ENCODE assay signal across 12 mouse cellular contexts in the genomic region with DNA sequence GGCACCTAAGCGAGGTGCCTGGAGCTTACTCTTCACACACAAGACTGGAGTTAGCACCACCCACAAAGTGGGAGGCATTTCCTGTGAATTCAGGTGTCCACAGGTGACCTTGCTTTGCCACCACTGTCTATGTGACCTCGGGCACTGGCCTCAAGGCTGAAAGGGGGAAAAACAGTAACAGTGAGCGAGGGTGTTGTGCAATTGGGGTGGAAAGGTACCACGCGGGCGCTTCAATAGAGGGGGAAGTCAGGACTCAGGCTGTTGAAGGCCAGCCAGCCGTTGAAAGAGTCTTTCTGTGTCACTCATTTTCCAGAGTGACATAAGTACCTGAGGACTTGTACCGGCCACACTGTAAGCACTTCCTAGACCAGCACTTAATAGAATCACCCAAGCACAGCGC.
DNase-seq lines count a peak whose midpoint lies in the region; ATAC-seq and TF ChIP-seq lines count a peak whose summit lies in the region.
"Had no signal": no experiment of that assay in that cellular context is flagged by ENCODE, and none has a peak within 500 bp of the region (broad histone marks: within the 10 kb centered on the region; RNA-seq: fewer than 3 reads in every experiment).

No protein-coding gene starts in this region.

- peak; percentile 49; the same call in 1 of the 2 replicates for ATAC-seq in kidney, postnatal 0 days (replicated peaks; ENCODE audit: low FRiP score, low read depth)
- ATAC-seq in liver, embryonic 14.5 days (ENCODE audit: insufficient read depth) = peak; percentile 73
- ATAC-seq: forebrain, embryonic 13.5 days had no signal

- DNase-seq in lung, adult 18-20 months = peak; percentile 81 to 87
- DNase-seq in lung, adult 2 months = no peak
- DNase-seq in kidney, postnatal 0 days (ENCODE audit: low spot score) = no peak
- DNase-seq in liver, embryonic 14.5 days (ENCODE audit: low read depth in 3 of 3, low spot score in 3 of 3) = peak; percentile 26 to 37 (median 30)
- DNase-seq in lung, postnatal 4 days = peak; percentile 28 to 64
- DNase-seq in left cerebral cortex, postnatal 25 days (ENCODE audit: low spot score in 2 of 2) = no peak
- no peak for DNase-seq in spleen, postnatal 10 days (ENCODE audit: low spot score in 2 of 2)
- DNase-seq in heart, postnatal 14 days = no peak
- DNase-seq: right cerebral cortex, postnatal 14 days had no signal

- no peak for TF ChIP-seq CTCF in lung, adult 2 months (IDR thresholded peaks at IDR 0.05; ENCODE audit: insufficient read depth, low read length)
- no peak for TF ChIP-seq CTCF in kidney, postnatal 0 days (IDR thresholded peaks at IDR 0.05; ENCODE audit: low read depth)
- no peak for TF ChIP-seq CTCF in liver, embryonic 14.5 days (IDR thresholded peaks at IDR 0.05; ENCODE audit: low read depth)

- H3K4me3 ChIP-seq in lung, adult 2 months (replicated peaks; ENCODE audit: extremely low read depth, low read depth, low read length) = no peak overlapping the region
- H3K4me3 ChIP-seq in kidney, postnatal 0 days (replicated peaks; ENCODE audit: low read depth, low read length) = no peak overlapping the region
- H3K4me3 ChIP-seq in liver, embryonic 14.5 days (ENCODE audit: insufficient read depth in 1 of 2, low read depth in 2 of 2, low read length in 2 of 2) = no peak overlapping the region
- H3K4me3 ChIP-seq: forebrain, embryonic 13.5 days; megakaryocyte, embryonic 14.5 days had no signal

- H3K9ac ChIP-seq in kidney, postnatal 0 days (ENCODE audit: low read depth, low read length) = no peak overlapping the region
- H3K9ac ChIP-seq in liver, embryonic 14.5 days (replicated peaks) = no peak overlapping the region
- H3K9ac ChIP-seq: forebrain, embryonic 13.5 days had no signal

- TF ChIP-seq POLR2A in lung, adult 2 months (IDR thresholded peaks at IDR 0.05; ENCODE audit: borderline replicate concordance, extremely low read depth, low read depth, low read length) = no peak

- H3K36me3 ChIP-seq in kidney, postnatal 0 days (ENCODE audit: insufficient read depth, low read length) = no peaks in the 10 kb centered on the region
- H3K36me3 ChIP-seq in liver, embryonic 14.5 days (replicated peaks; ENCODE audit: control insufficient read depth, insufficient read depth, low read depth) = no peaks in the 10 kb centered on the region

- no peaks in the 10 kb centered on the region for H3K27me3 ChIP-seq in kidney, postnatal 0 days (ENCODE audit: insufficient read depth, low read length)
- H3K27me3 ChIP-seq in liver, embryonic 14.5 days (ENCODE audit: control insufficient read depth, insufficient read depth, low read length) = no peaks in the 10 kb centered on the region
- H3K27me3 ChIP-seq: forebrain, embryonic 13.5 days; megakaryocyte, embryonic 14.5 days had no signal

- H3K9me3 ChIP-seq in kidney, postnatal 0 days (replicated peaks; ENCODE audit: low read length) = no peaks in the 10 kb centered on the region
- H3K9me3 ChIP-seq in liver, embryonic 14.5 days (ENCODE audit: control insufficient read depth, low read length) = no peaks in the 10 kb centered on the region
- H3K9me3 ChIP-seq: forebrain, embryonic 13.5 days had no signal

- H3K4me2 ChIP-seq in kidney, postnatal 0 days (ENCODE audit: low read length) = no peak overlapping the region
- H3K4me2 ChIP-seq in liver, embryonic 14.5 days (ENCODE audit: low read depth) = no peak overlapping the region
- H3K4me2 ChIP-seq: forebrain, embryonic 13.5 days; heart, embryonic 11.5 days had no signal

- no peak for TF ChIP-seq EP300 in liver, embryonic 14.5 days (IDR thresholded peaks at IDR 0.05; ENCODE audit: low read depth)

- WGBS in lung, adult 2 months = 65% methylated on average over 9 of the region's 9 CpGs
- WGBS in kidney, postnatal 0 days = 66% methylated on average over 9 of the region's 9 CpGs
- 53% methylated on average over 9 of the region's 9 CpGs for WGBS in liver, embryonic 14.5 days (ENCODE audit: insufficient replicate concordance)

- H3K4me1 ChIP-seq in lung, adult 2 months (ENCODE audit: control insufficient read depth, insufficient read depth, low read length) = no peaks in the 10 kb centered on the region
- no peaks in the 10 kb centered on the region for H3K4me1 ChIP-seq in kidney, postnatal 0 days (replicated peaks; ENCODE audit: insufficient read depth, low read length)
- peaks cover 0 to 3% of the 10 kb centered on the region in 2 experiments; a peak in 1 of 4 replicates for H3K4me1 ChIP-seq in liver, embryonic 14.5 days (replicated peaks; ENCODE audit: control insufficient read depth in 2 of 2, insufficient read depth in 2 of 2, low read length in 1 of 2)
- H3K4me1 ChIP-seq: forebrain, embryonic 13.5 days; megakaryocyte, embryonic 14.5 days had no signal

- intact Hi-C loops in left cerebral cortex, postnatal 25 days (cut with DNase I) = no loop called here
- intact Hi-C loops in heart, postnatal 14 days (cut with DNase I) = no loop called here

- H3K27ac ChIP-seq in kidney, postnatal 0 days = no peak overlapping the region
- no peak overlapping the region for H3K27ac ChIP-seq in liver, embryonic 14.5 days
- H3K27ac ChIP-seq: forebrain, embryonic 13.5 days had no signal

Comparison
In these comparisons a context has a peak if more than half of its experiments do, and no peak if none do; other contexts are left out.
1. DNase-seq: peak in lung, adult 18-20 months (2 of 2), liver, embryonic 14.5 days (3 of 3) and lung, postnatal 4 days (2 of 2); none in lung, adult 2 months (single experiment), kidney, postnatal 0 days (single experiment), left cerebral cortex, postnatal 25 days (0 of 2), spleen, postnatal 10 days (0 of 2) and heart, postnatal 14 days (0 of 2).